Mouse (Mus musculus) frontal cortex, postnatal 25 days (tissue): ENCODE results near the gene Gm5141.
A peak's percentile ranks its signal among the peaks of the same experiment; 100 is the strongest.
"Not testable (repeated sequence)": the region's sequence is repeated elsewhere in the genome, so short reads cannot be mapped to it uniquely, and the experiment has no call there.

ENCODE experiments used
- DNase-seq, 2 experiments: peaks; one replicate each; pipeline ENCODE4 v3.0.0; 2022; ENCODE audit warnings: low spot score in 2 of 2

The Gm5141 gene

DNA sequence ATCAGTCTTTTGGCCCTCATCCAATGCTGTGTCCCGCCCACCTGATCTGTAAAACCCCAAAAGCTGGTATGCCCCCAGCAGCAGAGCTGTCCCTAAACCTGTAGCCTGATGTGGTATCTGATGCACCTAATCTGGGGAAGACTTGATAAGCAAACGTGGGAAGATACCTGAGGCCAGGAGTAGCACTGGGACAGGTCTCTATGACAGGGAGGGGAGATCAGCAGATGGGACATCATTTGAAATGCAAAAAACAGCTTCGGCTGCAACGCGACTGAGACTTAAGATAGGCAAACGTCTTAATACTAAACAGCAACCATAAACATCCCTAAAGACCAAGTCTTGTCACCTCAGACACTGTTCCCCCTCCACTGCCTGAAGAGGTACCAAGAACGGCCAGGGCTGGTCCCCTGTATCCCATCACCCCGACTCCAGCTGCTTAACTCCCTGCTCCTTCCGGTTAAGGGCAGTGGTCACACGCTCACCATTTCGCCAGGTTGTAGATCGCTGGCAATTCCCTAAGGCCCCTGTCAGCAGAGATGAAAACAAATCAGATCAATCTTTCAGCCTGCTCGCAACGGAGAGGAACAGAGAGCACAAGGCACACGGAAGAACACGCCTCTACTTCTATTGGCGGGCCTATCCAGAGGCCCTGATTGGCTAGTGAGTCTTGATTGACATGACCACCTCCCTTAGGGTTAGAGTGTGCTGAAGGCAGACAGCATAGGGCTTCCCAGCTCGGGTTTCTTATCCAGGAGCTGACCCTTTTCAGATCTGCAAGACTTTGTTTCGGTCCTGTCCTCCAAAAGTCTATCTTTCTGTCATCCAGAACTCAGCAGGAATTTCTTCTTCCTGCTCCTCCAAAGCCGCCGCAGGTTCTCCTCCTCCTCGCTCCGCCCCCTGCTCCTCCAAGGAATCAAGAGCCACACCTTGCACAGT is at the start of gene Gm5141:
Gm5141 (minus strand) TSS at position 610 of the 936 bp plus-strand sequence.
- peak; percentile 40 to 48 for DNase-seq

DNA sequence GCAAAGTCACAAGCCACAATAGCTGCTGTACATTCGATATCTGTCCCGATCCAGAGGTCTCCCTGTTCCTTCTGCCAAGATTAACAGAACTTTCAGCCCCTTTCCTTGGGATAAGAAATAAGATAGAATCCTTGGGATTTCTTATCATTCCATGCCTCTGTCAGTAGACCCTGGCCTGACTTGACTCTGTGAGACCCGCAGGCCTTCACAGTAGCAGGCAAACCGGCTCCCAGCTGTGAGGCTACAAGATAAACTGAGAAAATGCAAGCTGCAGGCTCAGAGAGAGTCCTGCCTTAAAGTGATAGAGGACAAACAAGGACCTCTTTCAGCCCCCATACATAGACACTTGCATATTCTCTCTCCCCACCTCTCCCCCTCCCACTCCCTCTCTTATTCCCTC is 47.7 kb upstream of the Gm5141 start:
- DNase-seq: no peak

DNA sequence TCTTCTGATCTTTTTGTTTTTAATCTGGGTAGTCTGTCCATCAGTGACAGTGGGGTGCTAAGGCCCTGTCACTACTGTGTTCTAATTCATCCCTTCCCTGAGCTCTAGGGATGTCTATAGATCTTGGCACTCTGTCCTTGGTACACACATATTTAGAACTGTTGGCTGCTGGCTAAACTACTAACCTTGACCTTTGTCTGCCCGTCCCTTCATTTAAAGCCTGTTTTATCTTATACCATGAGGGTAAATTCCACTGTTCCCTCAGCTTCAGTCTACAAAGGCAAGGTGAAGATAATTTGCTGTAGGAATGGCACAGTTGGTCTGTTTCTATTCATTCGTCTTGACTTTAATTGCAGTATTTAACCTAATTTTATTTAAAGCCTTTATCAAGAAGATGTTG is 46.6 kb upstream of the Gm5141 start:
- no peak for DNase-seq

DNA sequence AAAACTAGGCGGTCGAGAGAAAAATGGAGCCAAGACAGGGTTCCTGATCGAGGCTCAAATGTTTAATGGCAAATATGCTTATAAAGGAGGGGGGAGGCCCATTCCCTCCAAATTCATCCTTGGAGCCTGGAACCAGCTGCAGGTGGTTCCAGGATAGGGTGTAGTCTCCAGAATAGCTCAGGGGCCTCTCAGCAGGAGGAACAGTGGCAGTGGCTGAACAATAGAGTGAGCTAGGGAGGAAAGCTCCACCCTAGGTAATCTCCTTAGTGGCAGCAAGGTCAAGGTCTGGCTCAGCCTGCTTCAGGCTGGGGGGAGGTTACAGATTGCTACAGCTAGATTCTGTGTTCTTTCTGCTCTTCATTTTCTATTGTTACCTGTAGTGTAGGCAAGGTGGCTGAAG is 30.1 kb upstream of the Gm5141 start:
- DNase-seq: not testable (repeated sequence)

DNA sequence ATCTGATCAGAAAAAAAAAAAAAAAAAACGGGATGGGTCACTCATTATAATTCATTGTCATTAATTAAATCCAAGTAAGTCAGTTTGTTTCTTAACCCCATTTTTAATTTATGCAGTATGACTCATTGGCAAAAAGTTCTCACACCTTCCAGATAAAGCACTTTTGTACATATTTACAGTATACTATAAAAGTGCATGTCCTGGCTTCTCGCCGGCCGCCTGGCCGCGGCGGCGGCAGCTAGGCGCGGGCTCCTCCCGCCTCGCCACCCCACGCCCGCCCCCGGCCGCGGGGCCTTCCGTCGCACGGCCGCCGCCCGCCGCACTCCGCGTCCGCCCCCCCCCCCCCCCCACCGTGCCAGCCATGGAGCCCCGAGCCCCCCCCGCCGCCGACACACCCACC is 27.1 kb upstream of the Gm5141 start:
- no peak for DNase-seq

DNA sequence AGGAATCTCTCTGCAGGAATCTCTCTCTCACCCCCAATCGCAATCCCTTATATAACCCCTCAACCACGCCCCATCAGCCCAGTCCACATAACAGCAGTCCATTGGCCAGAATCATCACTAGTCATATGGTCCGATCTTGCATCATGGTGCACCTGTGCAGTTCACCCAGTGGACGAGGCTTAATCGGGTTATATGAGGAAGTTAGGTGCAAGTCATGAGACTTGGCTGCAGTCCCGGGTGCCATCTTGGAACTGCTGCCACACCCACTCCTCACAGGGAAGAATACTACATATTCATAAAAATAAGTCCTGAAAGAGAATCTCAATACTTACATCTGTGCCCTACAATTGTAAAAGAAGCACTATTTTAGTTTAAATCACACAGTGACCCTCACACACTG is 22.4 kb upstream of the Gm5141 start:
- DNase-seq: not testable (repeated sequence)

DNA sequence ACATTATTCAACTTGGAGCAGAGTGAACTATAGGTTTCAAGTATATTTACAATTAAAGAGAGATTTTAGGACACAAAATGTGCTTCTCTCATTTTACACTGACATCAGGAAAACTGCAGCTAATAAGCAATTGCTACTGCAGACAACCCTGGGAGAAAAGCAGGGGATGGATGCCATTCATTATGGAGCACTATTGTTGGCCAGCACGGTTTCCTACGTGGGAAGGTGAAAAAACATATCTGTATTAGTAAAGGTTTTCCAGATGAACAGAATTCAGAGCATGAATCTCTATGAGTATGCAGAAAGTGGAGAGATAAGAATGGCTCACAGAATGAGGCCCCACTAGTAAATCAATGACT is 506 bp upstream of the Gm5141 start:
- DNase-seq: not testable (repeated sequence)

DNA sequence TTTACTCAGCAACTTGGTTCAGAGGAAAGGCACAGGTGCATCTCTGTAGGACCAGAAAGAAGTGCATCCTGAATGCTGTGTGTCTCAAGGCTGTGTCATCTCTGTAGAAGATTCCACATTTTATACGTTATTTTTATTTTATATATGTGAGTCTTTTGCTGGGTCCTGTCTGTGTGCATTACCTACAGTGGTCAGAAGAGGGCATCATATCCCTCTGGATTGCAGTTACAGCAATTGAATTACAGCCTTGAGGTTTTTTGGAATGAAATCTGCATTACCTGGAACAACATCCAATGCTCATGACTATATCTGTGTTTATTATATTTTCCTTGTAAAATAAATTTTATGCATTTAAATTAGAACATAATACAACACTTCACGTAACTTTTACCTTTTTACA is 21.8 kb downstream of the Gm5141 start:
- peak; percentile 8 to 36 for DNase-seq

DNA sequence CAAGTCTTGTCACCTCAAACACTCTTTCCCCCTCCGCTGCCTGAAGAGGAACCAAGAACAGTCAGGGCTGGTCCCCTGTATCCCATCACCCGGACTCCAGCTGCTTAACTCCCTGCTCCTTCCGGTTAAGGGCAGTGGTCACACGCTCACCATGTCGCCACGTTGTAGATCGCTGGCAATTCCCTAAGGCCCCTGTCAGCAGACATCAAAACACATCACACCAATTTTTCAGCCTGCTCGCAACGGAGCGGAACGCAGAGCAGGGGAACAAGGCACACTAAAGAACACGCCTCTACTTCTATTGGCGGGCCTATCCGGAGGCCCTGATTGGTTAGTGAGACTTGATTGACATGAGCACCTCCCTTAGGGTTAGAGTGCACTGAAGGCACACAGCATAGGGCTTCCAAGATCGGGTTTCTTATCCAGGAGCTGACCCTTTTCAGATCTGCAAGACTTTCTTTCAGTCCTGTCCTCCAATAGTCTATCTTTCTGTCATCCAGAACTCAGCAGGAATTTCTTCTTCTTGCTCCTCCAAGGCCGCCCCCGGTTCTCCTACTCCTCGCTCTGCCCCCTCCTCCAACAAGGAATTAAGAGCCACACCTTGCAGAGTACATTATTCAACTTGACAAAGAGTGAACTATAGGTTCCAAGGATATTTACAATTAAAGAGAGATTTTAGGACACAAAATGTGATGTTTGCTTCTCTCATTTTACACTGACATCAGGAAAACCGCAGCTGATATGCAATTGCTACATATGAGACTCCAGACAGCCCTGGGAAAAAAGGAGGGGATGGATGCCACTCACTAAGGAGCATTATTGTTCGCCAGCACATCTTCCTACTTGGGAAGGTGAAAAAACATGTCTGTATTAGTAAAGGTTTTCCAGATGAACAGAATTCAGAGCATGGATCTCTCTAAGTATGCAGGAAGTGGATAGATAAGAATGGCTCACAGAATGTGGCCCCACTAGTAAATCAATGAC is 24.9 kb downstream of the Gm5141 start, which contains the start of gene Platr25:
Platr25 (minus strand) TSS at position 278 of the 984 bp plus-strand sequence.
- peak; percentile 17 to 36 for DNase-seq

DNA sequence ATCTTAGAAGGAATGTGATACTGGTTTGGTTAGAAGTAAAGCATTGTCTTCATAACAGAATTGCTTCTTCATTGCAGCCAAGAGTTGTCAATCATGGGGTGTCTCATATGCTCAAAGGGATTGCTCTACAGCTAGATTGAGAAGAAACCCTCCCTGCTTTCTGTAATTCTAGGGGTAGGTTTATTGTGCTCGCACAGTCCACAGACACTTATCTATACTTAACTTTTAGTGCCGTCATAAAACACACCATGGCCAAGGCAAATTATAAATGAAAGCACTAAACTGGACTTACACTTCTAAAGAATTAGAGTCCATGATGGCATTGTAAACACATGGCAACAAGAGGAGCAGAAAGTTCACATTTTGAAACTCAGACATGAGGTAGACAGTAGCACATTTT is 52.3 kb downstream of the Gm5141 start:
- no peak for DNase-seq
